Mouse (Mus musculus): ENCODE results near the gene Cerk.

Cerk gene

GRCm38 (mm10) chr15:86091998-86092670 lies 93.8 kb downstream of the Cerk start:
- DNase-seq (ENCODE audit: extremely low spot score, low read depth, low spot score): no peak

- DNase-seq (ENCODE audit: extremely low spot score, low read depth, low spot score): no peak
Measured at GRCm38 (mm10) chr15:86091201-86091997, 94.5 kb downstream of the Cerk start.

GRCm38 (mm10) chr15:86090578-86090977 lies 95.4 kb downstream of the Cerk start:
- no peak for DNase-seq (ENCODE audit: extremely low spot score, low read depth, low spot score)

- no peak for DNase-seq (ENCODE audit: extremely low spot score, low read depth, low spot score)
Measured at GRCm38 (mm10) chr15:86089991-86090529, 95.9 kb downstream of the Cerk start.
